Mouse (Mus musculus) right cerebral cortex, postnatal 25 days (tissue): ENCODE measurements around the gene Rasgef1c.

Source experiments
- DNase-seq: peaks from one replicate; pipeline ENCODE4 v3.0.0; 2022

Gene Rasgef1c

GRCm38 (mm10) chr11:49901659-49902458 is at the start of gene Rasgef1c:
TSS of gene Rasgef1c (plus strand) at chr11:49901835.
- DNase-seq = peak; percentile 83

- no peak for DNase-seq
Observed at GRCm38 (mm10) chr11:49855144-49855543, 46.5 kb upstream of the Rasgef1c start.

DNA sequence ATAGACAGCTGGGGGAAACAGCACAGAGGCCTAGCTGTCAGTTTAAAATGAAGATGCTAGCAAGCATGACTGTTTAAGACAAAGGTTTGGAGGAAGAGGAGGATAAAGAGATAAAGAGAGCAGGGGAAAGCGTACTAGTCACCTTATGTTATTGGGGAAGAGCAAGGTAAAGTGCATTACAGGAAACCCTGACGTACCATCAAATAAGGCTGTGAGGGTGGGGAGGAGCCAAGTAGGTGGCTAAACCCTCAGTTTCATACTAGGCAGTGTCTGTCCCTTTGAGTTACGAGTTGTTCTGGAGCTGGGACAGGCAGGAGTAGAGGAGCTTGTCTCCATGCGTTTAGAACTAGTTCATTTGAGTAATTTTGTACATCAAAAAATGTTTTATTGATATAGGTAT is 40.5 kb upstream of the Rasgef1c start:
- no peak for DNase-seq

GRCm38 (mm10) chr11:49863926-49864325 is 37.7 kb upstream of the Rasgef1c start:
- DNase-seq = no peak

GRCm38 (mm10) chr11:49867320-49867719 is 34.3 kb upstream of the Rasgef1c start:
- no peak for DNase-seq

- DNase-seq = peak; percentile 27
Observed at GRCm38 (mm10) chr11:49869762-49870161, 31.9 kb upstream of the Rasgef1c start.

- DNase-seq = peak; percentile 29
Observed at GRCm38 (mm10) chr11:49871914-49872313, 29.7 kb upstream of the Rasgef1c start.

DNA sequence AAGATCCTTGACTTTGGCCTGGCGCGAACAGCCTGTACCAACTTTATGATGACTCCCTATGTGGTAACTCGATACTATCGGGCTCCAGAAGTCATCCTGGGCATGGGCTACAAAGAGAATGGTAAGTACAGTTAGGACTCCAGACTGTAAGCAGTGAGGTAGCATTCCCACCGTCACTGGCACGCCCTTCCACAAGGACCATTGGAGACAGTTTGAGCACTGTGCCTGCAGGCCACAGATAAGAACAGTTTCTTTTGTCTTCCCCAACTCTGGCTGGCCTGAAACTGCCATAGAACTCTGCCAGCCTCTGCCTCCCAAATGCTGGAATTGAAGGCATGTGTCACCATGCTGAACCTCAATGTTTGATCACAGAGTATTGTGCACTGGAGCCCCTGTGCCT is 28.9 kb upstream of the Rasgef1c start:
- no peak for DNase-seq

DNA sequence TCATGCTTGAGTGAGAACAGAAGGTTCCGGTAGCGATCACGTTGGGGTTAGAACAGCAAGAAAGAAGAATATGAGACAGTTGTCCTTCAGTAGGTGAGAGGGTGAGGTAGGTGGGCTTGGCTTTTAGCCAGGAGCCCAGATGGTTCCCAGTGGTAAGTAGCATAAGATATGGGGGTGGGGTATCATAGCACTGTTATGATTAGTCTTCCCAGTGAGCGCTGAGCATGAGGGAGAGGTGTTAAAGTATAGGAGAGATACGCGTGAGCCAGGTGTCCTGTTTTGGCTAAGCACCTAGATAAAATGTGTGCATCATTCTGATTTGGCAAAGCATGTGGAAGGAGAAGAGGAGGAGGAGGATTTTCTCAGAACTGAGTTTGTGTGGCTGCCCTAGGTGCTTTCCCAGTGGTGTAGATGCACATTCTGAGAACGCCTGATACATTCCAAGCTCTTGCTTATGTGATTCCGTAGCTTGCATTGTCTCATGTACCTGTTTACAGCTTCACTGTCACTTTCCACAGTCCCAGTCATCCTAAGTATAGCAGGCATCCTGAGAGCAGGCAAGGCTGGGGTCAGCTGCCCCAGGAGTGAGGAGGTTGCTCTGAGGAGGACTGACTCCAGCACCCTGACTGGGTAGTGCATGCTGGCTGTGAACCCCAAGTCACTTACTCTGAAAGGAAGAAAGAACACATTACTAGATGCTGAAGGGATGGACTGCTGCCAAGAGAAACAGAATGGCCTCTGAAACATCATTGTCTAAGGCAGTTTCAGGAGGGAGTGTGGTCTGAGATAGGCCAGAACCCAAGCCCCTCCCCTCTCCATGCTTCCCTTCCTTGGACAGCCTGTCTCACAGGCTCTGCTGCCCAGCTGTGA is 24.5 kb upstream of the Rasgef1c start:
- peak; percentile 41 for DNase-seq

GRCm38 (mm10) chr11:49879950-49880642 is 21.5 kb upstream of the Rasgef1c start:
- no peak for DNase-seq

DNA sequence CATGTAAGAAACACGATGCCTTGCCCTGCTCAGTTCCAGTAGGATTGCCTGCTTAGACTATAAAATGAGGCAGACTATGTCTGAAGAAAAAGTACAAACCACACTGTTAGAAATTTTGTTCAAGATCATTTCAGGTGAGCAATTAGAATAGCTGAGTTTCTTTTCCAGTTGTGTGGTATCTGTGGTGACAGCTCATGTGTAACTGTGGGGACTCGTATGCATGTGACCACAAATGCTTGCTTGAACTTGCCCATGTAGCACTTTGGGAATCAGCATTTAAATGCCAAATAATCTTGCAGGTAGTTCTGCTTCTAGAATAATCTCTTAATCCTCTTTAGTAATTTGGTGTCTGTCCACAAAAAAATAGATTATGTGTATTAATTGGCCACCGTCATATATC is 18.2 kb upstream of the Rasgef1c start:
- no peak for DNase-seq

DNA sequence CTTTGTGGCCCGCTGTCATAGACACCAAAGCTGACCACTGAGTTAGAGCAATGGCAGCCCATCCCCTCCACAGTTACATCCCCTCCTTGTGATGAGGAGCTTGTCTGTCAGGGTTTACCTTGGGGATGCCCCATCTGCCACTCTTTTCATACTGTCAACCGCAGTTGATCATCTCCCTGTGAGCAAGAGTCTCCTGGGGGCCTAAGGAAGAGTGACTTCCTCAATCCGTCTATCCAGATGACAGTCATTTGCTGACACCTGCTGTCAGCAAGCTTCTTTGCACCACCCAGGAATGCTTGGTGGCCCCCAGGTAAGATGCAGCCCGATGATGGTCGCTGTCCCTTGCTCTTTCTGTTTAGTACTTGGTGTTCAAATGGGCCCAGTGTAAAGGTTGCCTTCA is 13.2 kb upstream of the Rasgef1c start:
- DNase-seq = no peak

DNA sequence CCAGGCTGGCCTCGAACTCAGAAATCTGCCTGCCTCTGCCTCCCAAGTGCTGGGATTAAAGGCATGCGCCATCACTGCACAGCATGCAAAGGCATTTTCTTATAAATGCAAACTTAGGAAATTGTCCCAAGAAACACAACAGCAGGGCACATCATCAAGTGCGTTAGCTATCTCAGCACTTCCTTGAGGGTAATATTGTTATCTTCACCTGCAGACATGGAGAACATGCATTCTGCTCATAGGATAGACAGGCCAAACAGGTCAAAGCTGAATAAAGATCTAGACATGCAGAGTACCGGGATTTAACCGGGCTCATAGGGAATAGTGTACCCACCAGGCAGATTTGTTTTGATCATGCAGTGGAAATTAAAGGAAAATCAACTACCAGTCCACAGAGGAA is 9.6 kb upstream of the Rasgef1c start:
- DNase-seq = no peak

- DNase-seq = no peak
Observed at GRCm38 (mm10) chr11:49893806-49894205, 7.8 kb upstream of the Rasgef1c start.

DNA sequence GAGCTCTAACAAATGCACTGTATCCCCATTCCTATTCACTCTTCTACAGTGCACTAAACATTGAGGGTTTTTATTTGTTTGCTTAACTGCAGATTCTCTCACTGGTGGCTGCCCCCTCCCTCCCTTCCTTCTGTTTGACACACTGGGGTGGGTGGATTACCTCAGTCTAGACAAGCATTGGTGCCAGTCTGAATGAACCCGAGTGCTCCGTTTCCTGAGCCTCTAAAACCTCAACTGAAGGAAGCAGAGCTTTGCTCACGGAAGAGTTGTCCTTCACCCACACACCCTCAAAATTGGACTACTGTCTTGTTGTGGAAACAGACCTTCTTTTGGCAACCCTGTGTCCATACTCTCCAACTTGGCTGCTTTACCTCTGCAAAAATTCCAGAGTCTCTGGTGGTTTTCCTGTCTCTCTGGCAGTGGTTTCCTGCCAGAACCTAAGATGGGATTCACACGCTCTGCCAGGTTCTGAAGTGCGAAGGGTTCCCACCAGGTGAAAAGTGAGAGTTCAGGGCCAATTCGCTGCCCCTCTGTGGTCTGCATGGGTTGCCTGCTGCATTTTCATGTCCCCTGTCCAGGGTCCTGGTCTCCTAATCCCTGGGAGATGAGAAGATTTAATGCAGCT is 5.6 kb upstream of the Rasgef1c start:
- no peak for DNase-seq

DNA sequence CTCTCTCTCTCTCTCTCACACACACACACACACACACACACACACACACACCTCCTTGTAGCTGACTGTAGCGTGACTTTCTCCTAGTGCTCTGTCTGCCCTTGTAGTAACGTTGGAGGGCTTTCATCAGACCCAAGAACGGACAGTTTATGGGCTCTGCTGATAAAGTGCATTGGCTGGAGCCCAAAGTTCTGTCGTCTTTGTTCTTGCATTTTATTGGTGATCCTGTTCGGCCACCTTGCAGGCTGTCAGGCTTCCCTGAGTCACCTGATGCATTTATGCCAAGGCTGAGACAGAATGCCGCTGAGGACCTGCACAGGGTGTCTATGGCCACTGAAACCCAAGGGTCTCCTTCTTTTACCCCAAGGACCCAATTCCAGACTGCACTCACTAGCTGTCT is 1.6 kb upstream of the Rasgef1c start:
- DNase-seq = no peak

DNA sequence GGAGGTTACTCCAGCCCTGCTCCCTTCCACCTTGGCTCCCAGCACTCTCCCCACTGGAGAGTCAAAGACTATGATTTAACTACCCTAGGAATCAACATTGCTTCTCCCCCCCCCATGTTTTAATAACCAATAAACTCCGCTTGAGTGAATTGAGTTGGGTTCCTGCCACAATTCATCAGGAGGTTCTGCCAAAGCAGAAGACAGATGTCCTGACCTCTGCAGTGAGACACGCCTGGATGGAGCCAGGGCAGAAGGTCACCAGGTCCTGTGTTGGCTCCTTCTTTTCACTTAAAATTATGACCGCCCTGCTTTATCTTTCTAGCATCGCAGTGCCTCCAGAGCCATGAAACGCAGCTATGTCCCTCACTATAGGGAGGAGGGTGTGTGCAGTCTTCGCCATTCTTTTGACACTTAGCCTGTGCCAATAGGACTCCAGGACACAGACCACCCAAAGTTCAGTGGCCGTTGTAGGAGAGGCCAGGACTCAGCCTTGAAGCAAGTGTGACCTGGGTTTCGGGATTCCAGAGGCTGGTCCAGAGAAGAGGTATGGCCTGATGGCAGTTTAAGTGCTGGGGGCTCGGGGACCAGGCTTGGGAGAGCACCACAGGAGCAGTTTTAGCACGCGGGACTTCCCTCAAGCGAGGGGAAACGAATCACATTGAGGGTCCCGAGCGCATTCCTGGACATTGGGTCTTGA is 525 bp upstream of the Rasgef1c start:
- DNase-seq = no peak

GRCm38 (mm10) chr11:49903333-49903732 is 1.7 kb downstream of the Rasgef1c start:
- peak; percentile 77 for DNase-seq

- DNase-seq = no peak
Observed at GRCm38 (mm10) chr11:49918521-49919180, 17.0 kb downstream of the Rasgef1c start.

DNA sequence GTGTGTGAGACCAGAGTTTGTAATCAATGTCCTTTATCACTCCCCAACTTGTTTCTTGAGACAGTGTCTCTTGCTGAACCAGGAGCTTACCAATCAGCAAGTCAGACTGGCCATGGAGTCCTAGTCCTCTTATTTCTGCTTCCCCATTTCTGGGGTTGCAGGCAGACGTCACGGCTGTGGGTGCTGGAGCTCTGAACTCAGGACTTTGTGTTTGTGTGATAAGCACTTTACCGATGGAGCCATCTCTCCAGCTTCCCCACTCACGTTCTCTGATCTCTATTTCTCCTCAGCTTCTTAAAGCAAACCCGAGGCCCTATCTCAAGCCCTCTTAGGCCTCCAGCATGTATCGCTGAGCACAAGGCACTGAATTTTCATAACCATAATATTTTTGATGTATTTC is 17.7 kb downstream of the Rasgef1c start:
- no peak for DNase-seq

- DNase-seq = no peak
Observed at GRCm38 (mm10) chr11:49923539-49923938, 21.9 kb downstream of the Rasgef1c start.

DNA sequence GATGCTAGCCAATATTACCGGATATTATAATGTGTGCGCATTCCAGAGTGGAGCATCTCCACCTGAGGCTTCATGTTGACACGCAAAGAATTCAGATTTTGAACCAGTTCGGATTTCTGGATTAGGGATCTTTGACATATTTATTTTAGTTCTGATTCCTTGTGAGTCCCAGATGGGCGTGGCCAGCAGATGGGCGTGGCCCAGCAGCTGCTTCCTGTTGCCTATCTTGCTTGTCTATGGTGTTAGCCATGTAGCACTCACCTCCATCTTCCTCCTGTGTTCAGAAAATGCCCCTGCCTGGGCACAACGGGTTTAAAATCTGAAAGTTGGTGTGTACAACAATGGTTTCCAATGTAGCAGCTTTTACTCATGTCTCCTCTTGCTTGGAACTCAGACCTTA is 24.5 kb downstream of the Rasgef1c start:
- no peak for DNase-seq
